Mouse (Mus musculus): ENCODE data around the gene Cct8l1. TPM values are rescaled to one million over a fixed set of nuclear protein-coding genes. Genes with fewer than 3 reads are reported as not detected.

The Cct8l1 gene
- polyA plus RNA-seq, 1 experiment from 2014 or later: not detected

- Histone ChIP-seq H3K4me3 (ENCODE audit: low read depth, low read length) (no peak overlapping the region), H3K9me3 (ENCODE audit: control insufficient read depth, low read length) (no peaks in the 10 kb centered on the region), H3K27ac (replicated peaks; ENCODE audit: low read depth, low read length) (no peak overlapping the region), H3K36me3 (ENCODE audit: control insufficient read depth, insufficient read depth, low read length) (no peaks in the 10 kb centered on the region), H3K9ac (ENCODE audit: low read length) (no peak overlapping the region), H3K27me3 (ENCODE audit: control insufficient read depth, insufficient read depth, low read length) (no peaks in the 10 kb centered on the region), H3K4me2 (ENCODE audit: low read depth, severe bottlenecking) (no peak overlapping the region), H3K4me1 (ENCODE audit: control insufficient read depth, insufficient read depth, low read length) (no peaks in the 10 kb centered on the region)
- no peak for ATAC-seq (ENCODE audit: insufficient number of reproducible peaks, low FRiP score, low TSS enrichment, low read depth)
- 84% methylated on average over 1 of the region's 1 CpGs for WGBS
- no peak for DNase-seq (ENCODE audit: low spot score)
Measured at GRCm38 (mm10) chr5:25550912-25551311, 35.0 kb downstream of the Cct8l1 start.

GRCm38 (mm10) chr5:25554210-25554609, 38.3 kb downstream of the Cct8l1 start:
- Histone ChIP-seq H3K27me3 (ENCODE audit: control insufficient read depth, insufficient read depth, low read length) (no peaks in the 10 kb centered on the region), H3K36me3 (ENCODE audit: control insufficient read depth, insufficient read depth, low read length) (no peaks in the 10 kb centered on the region), H3K4me1 (ENCODE audit: control insufficient read depth, insufficient read depth, low read length) (no peaks in the 10 kb centered on the region), H3K4me3 (ENCODE audit: low read depth, low read length) (no peak overlapping the region), H3K9me3 (ENCODE audit: control insufficient read depth, low read length) (no peaks in the 10 kb centered on the region), H3K4me2 (ENCODE audit: low read depth, severe bottlenecking) (no peak overlapping the region), H3K9ac (ENCODE audit: low read length) (no peak overlapping the region), H3K27ac (replicated peaks; ENCODE audit: low read depth, low read length) (no peak overlapping the region)
- DNase-seq (ENCODE audit: low spot score) (no peak), ATAC-seq (ENCODE audit: insufficient number of reproducible peaks, low FRiP score, low TSS enrichment, low read depth) (no peak)
- 91% methylated on average over 1 of the region's 1 CpGs for WGBS

- ATAC-seq (ENCODE audit: insufficient number of reproducible peaks, low FRiP score, low TSS enrichment, low read depth) (no peak), DNase-seq (ENCODE audit: low spot score) (no peak)
- 63% methylated on average over 1 of the region's 1 CpGs for WGBS
- Histone ChIP-seq H3K36me3 (ENCODE audit: control insufficient read depth, insufficient read depth, low read length) (no peaks in the 10 kb centered on the region), H3K9me3 (ENCODE audit: control insufficient read depth, low read length) (no peaks in the 10 kb centered on the region), H3K4me3 (ENCODE audit: low read depth, low read length) (no peak overlapping the region), H3K27ac (replicated peaks; ENCODE audit: low read depth, low read length) (no peak overlapping the region), H3K4me1 (ENCODE audit: control insufficient read depth, insufficient read depth, low read length) (no peaks in the 10 kb centered on the region), H3K9ac (ENCODE audit: low read length) (no peak overlapping the region), H3K4me2 (ENCODE audit: low read depth, severe bottlenecking) (no peak overlapping the region), H3K27me3 (ENCODE audit: control insufficient read depth, insufficient read depth, low read length) (no peaks in the 10 kb centered on the region)
Measured at GRCm38 (mm10) chr5:25554689-25555088, 38.8 kb downstream of the Cct8l1 start.

GRCm38 (mm10) chr5:25555684-25556083, 39.8 kb downstream of the Cct8l1 start:
- no peaks in the 10 kb centered on the region for H3K36me3 ChIP-seq (ENCODE audit: control insufficient read depth, insufficient read depth, low read length)
- ATAC-seq (ENCODE audit: insufficient number of reproducible peaks, low FRiP score, low TSS enrichment, low read depth): no peak
- no peaks in the 10 kb centered on the region for H3K9me3 ChIP-seq (ENCODE audit: control insufficient read depth, low read length)
- H3K27me3 ChIP-seq (ENCODE audit: control insufficient read depth, insufficient read depth, low read length): no peaks in the 10 kb centered on the region
- no peak overlapping the region for H3K4me3 ChIP-seq (ENCODE audit: low read depth, low read length)
- 85% methylated on average over 5 of the region's 5 CpGs for WGBS
- H3K4me2 ChIP-seq (ENCODE audit: low read depth, severe bottlenecking): no peak overlapping the region
- no peak for DNase-seq (ENCODE audit: low spot score)
- H3K27ac ChIP-seq (replicated peaks; ENCODE audit: low read depth, low read length): no peak overlapping the region
- H3K4me1 ChIP-seq (ENCODE audit: control insufficient read depth, insufficient read depth, low read length): no peaks in the 10 kb centered on the region
- no peak overlapping the region for H3K9ac ChIP-seq (ENCODE audit: low read length)

- Histone ChIP-seq H3K9ac (ENCODE audit: low read length) (no peak overlapping the region), H3K9me3 (ENCODE audit: control insufficient read depth, low read length) (no peaks in the 10 kb centered on the region), H3K27me3 (ENCODE audit: control insufficient read depth, insufficient read depth, low read length) (no peaks in the 10 kb centered on the region), H3K4me3 (ENCODE audit: low read depth, low read length) (no peak overlapping the region), H3K36me3 (ENCODE audit: control insufficient read depth, insufficient read depth, low read length) (no peaks in the 10 kb centered on the region), H3K27ac (replicated peaks; ENCODE audit: low read depth, low read length) (no peak overlapping the region), H3K4me1 (ENCODE audit: control insufficient read depth, insufficient read depth, low read length) (no peaks in the 10 kb centered on the region), H3K4me2 (ENCODE audit: low read depth, severe bottlenecking) (no peak overlapping the region)
- DNase-seq (ENCODE audit: low spot score): no peak
- no peak for ATAC-seq (ENCODE audit: insufficient number of reproducible peaks, low FRiP score, low TSS enrichment, low read depth)
- WGBS: 88% methylated on average over 5 of the region's 5 CpGs
Measured at GRCm38 (mm10) chr5:25556363-25556762, 40.5 kb downstream of the Cct8l1 start.

Other genes starting within 250 kb of the Cct8l1 start
- 14.2 and 16.6 TPM in 2 replicates for gene Kmt2c, start 17.3 kb upstream of the Cct8l1 start, polyA plus RNA-seq (2014; fragmentation: Nextera tagmentation; extraction: Ambion mirVana)
- gene Xrcc2, start 189.8 kb downstream of the Cct8l1 start, polyA plus RNA-seq (2014; fragmentation: Nextera tagmentation; extraction: Ambion mirVana): 13.0 and 14.0 TPM in 2 replicates
- gene Actr3b, start 243.9 kb downstream of the Cct8l1 start, polyA plus RNA-seq (2014; fragmentation: Nextera tagmentation; extraction: Ambion mirVana): 3.2 and 3.5 TPM in 2 replicates

Data from limb, embryonic 11.5 days (tissue).